Mouse (Mus musculus): ENCODE measurements around the gene Pnisr.

The Pnisr gene

GRCm38 (mm10) chr4:21847481-21848286 lies at the start of gene Pnisr:
Gene Pnisr (plus strand): TSS chr4:21847583.
- TF ChIP-seq CTCF (conservative IDR thresholded peaks at IDR 0.05; ENCODE audit: low read length) (peak; percentile 77), NANOG (IDR thresholded peaks at IDR 0.05; ENCODE audit: borderline replicate concordance, low read length) (no peak)

DNA sequence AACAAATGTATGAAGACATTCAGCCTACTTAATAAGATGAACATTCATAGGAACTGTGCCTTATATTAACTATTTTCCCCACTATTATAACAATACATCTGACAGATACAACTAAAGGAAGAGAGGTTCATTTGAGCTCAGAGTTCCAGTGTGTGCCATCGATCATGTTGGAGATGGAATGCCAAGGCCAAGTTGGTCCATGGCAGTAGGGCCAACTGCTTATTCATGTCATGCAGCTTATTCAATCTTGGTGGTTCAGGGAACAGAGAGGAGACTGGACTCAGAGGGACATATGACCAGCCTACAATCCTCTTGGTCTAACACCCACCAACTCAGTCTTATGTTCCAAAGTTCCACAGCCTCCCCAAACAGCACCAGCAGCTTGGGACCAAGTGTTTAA lies 46.4 kb upstream of the Pnisr start:
- Histone ChIP-seq H3K36me3 (ENCODE audit: insufficient read depth, low read length) (peaks cover 85% of the 10 kb centered on the region), H3K4me1 (replicated peaks; ENCODE audit: low read depth, low read length) (peaks cover 4% of the 10 kb centered on the region; the same call in 1 of the 2 replicates), H3K27me3 (ENCODE audit: insufficient read depth, low read length) (no peaks in the 10 kb centered on the region), H3K9me3 (ENCODE audit: low read length) (no peaks in the 10 kb centered on the region), H3K4me3 (replicated peaks; ENCODE audit: low read length) (no peak overlapping the region)
- TF ChIP-seq CTCF (conservative IDR thresholded peaks at IDR 0.05; ENCODE audit: low read length) (no peak), POU5F1 (IDR thresholded peaks at IDR 0.05; ENCODE audit: borderline replicate concordance, low read length) (no peak), NANOG (IDR thresholded peaks at IDR 0.05; ENCODE audit: borderline replicate concordance, low read length) (no peak)

More at GRCm38 (mm10) chr4:21847481-21848286, at the start of gene Pnisr:
- Histone ChIP-seq H3K27me3 (ENCODE audit: insufficient read depth, low read length) (no peaks in the 10 kb centered on the region), H3K9me3 (ENCODE audit: low read length) (no peaks in the 10 kb centered on the region), H3K36me3 (ENCODE audit: insufficient read depth, low read length) (0 out of 2 replicates have a peak, but pooled peaks cover 6% of the 10 kb centered on the region), H3K4me3 (replicated peaks; ENCODE audit: low read length) (peak within 1 kb of the TSS; percentile 100), H3K4me1 (replicated peaks; ENCODE audit: low read depth, low read length) (peaks cover 45% of the 10 kb centered on the region)

GRCm38 (mm10) chr4:21801620-21802019 lies 45.8 kb upstream of the Pnisr start:
- H3K27me3 ChIP-seq (ENCODE audit: insufficient read depth, low read length) = no peaks in the 10 kb centered on the region
- no peaks in the 10 kb centered on the region for H3K9me3 ChIP-seq (ENCODE audit: low read length)
- peaks cover 82% of the 10 kb centered on the region for H3K36me3 ChIP-seq (ENCODE audit: insufficient read depth, low read length)
- TF ChIP-seq NANOG (IDR thresholded peaks at IDR 0.05; ENCODE audit: borderline replicate concordance, low read length) (no peak), POU5F1 (IDR thresholded peaks at IDR 0.05; ENCODE audit: borderline replicate concordance, low read length) (no peak), CTCF (conservative IDR thresholded peaks at IDR 0.05; ENCODE audit: low read length) (no peak)
- no peak overlapping the region for H3K4me3 ChIP-seq (replicated peaks; ENCODE audit: low read length)
- H3K4me1 ChIP-seq (replicated peaks; ENCODE audit: low read depth, low read length) = peaks cover 4% of the 10 kb centered on the region; the same call in 1 of the 2 replicates

- Histone ChIP-seq H3K4me1 (replicated peaks; ENCODE audit: low read depth, low read length) (no peaks in the 10 kb centered on the region), H3K27me3 (ENCODE audit: insufficient read depth, low read length) (no peaks in the 10 kb centered on the region), H3K36me3 (ENCODE audit: insufficient read depth, low read length) (peaks cover 71% of the 10 kb centered on the region), H3K9me3 (ENCODE audit: low read length) (no peaks in the 10 kb centered on the region), H3K4me3 (replicated peaks; ENCODE audit: low read length) (no peak overlapping the region)
- TF ChIP-seq NANOG (IDR thresholded peaks at IDR 0.05; ENCODE audit: borderline replicate concordance, low read length) = no peak
Observed at GRCm38 (mm10) chr4:21807204-21807603, 40.2 kb upstream of the Pnisr start.

- H3K9me3 ChIP-seq (ENCODE audit: low read length) = no peaks in the 10 kb centered on the region
- H3K36me3 ChIP-seq (ENCODE audit: insufficient read depth, low read length) = peaks cover 58% of the 10 kb centered on the region
- H3K4me1 ChIP-seq (replicated peaks; ENCODE audit: low read depth, low read length) = peaks cover 2% of the 10 kb centered on the region; the same call in 1 of the 2 replicates
- H3K27me3 ChIP-seq (ENCODE audit: insufficient read depth, low read length) = no peaks in the 10 kb centered on the region
- H3K4me3 ChIP-seq (replicated peaks; ENCODE audit: low read length) = no peak overlapping the region
- TF ChIP-seq CTCF (conservative IDR thresholded peaks at IDR 0.05; ENCODE audit: low read length) (no peak), NANOG (IDR thresholded peaks at IDR 0.05; ENCODE audit: borderline replicate concordance, low read length) (no peak), POU5F1 (IDR thresholded peaks at IDR 0.05; ENCODE audit: borderline replicate concordance, low read length) (no peak)
Observed at GRCm38 (mm10) chr4:21810608-21811007, 36.8 kb upstream of the Pnisr start.

GRCm38 (mm10) chr4:21812635-21813034 lies 34.7 kb upstream of the Pnisr start:
- Histone ChIP-seq H3K9me3 (ENCODE audit: low read length) (no peaks in the 10 kb centered on the region), H3K4me3 (replicated peaks; ENCODE audit: low read length) (no peak overlapping the region), H3K36me3 (ENCODE audit: insufficient read depth, low read length) (peaks cover 64% of the 10 kb centered on the region), H3K27me3 (ENCODE audit: insufficient read depth, low read length) (no peaks in the 10 kb centered on the region), H3K4me1 (replicated peaks; ENCODE audit: low read depth, low read length) (peaks cover 2% of the 10 kb centered on the region; the same call in 1 of the 2 replicates)
- TF ChIP-seq CTCF (conservative IDR thresholded peaks at IDR 0.05; ENCODE audit: low read length) (no peak), POU5F1 (IDR thresholded peaks at IDR 0.05; ENCODE audit: borderline replicate concordance, low read length) (no peak), NANOG (IDR thresholded peaks at IDR 0.05; ENCODE audit: borderline replicate concordance, low read length) (no peak)

DNA sequence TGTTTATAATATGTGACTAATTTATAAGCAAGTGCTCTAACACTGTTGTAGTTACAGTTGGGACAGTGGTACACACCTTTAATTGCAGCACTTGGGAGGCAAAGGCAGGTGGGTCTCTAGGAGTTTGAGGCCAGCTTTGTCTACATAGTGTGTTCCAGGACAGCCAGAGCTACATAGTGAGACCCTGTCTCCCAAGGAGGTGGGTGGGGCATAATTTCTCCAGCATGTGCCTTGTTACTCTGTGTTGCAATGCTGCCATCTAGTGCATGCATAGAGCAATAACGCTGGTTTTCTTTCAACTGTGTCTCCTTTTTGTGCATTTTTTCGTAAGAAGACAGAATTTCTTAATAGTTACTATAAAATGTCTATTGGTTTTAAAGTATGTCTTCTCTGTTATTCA lies 33.4 kb upstream of the Pnisr start:
- peaks cover 70% of the 10 kb centered on the region for H3K36me3 ChIP-seq (ENCODE audit: insufficient read depth, low read length)
- TF ChIP-seq NANOG (IDR thresholded peaks at IDR 0.05; ENCODE audit: borderline replicate concordance, low read length) = no peak
- TF ChIP-seq POU5F1 (IDR thresholded peaks at IDR 0.05; ENCODE audit: borderline replicate concordance, low read length) = no peak
- TF ChIP-seq CTCF (conservative IDR thresholded peaks at IDR 0.05; ENCODE audit: low read length) = peak; percentile 89
- H3K27me3 ChIP-seq (ENCODE audit: insufficient read depth, low read length) = no peaks in the 10 kb centered on the region
- H3K4me1 ChIP-seq (replicated peaks; ENCODE audit: low read depth, low read length) = peaks cover 2% of the 10 kb centered on the region; the same call in 1 of the 2 replicates
- no peak overlapping the region for H3K4me3 ChIP-seq (replicated peaks; ENCODE audit: low read length)
- H3K9me3 ChIP-seq (ENCODE audit: low read length) = no peaks in the 10 kb centered on the region

DNA sequence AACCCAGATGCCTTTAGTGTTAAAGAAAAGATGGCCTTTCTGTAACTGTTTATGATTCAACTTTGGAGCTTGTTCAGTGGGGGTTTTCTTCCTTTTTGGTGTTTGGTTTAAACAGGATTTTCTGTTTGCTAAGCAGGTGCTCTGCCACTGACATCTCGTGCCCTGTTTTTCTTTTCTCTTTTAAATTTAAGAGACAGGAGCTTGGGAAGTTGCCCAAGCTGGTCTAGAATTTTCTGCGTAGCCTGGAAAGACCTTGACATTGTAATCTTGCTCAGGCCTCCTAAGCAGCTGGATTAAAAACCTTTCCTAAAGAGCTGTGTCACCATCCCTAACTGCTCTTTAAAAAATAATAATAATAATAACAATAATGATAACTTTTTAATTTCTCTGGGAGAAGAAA lies 20.8 kb upstream of the Pnisr start:
- Histone ChIP-seq H3K36me3 (ENCODE audit: insufficient read depth, low read length) (peaks cover 51% of the 10 kb centered on the region), H3K4me3 (replicated peaks; ENCODE audit: low read length) (no peak overlapping the region), H3K4me1 (replicated peaks; ENCODE audit: low read depth, low read length) (peaks cover 2% of the 10 kb centered on the region; the same call in 1 of the 2 replicates), H3K9me3 (ENCODE audit: low read length) (no peaks in the 10 kb centered on the region), H3K27me3 (ENCODE audit: insufficient read depth, low read length) (no peaks in the 10 kb centered on the region)
- no peak for TF ChIP-seq NANOG (IDR thresholded peaks at IDR 0.05; ENCODE audit: borderline replicate concordance, low read length)
- no peak for TF ChIP-seq POU5F1 (IDR thresholded peaks at IDR 0.05; ENCODE audit: borderline replicate concordance, low read length)
- no peak for TF ChIP-seq CTCF (conservative IDR thresholded peaks at IDR 0.05; ENCODE audit: low read length)
